Mouse (Mus musculus) cerebellum, postnatal 36 days (tissue): ENCODE data around the gene Fam45a.

ENCODE experiments used
- DNase-seq, 2 experiments: peaks; one replicate each; pipeline ENCODE4 v3.0.0; 2021 to 2022; ENCODE audit warnings: mixed read lengths in 2 of 2

Fam45a gene

GRCm38 (mm10) chr19:60811098-60812035, at the start of gene Fam45a:
TSS of gene Fam45a (plus strand) at chr19:60811585.
- peak; percentile 86 to 88 for DNase-seq

GRCm38 (mm10) chr19:60773366-60773765, 38.0 kb upstream of the Fam45a start:
- no peak for DNase-seq

- DNase-seq, result no peak
Measured at GRCm38 (mm10) chr19:60782034-60782433, 29.4 kb upstream of the Fam45a start.

GRCm38 (mm10) chr19:60784712-60785111, 26.7 kb upstream of the Fam45a start:
- no peak for DNase-seq

GRCm38 (mm10) chr19:60787465-60788150, 23.8 kb upstream of the Fam45a start:
- no peak for DNase-seq

- no peak for DNase-seq
Measured at GRCm38 (mm10) chr19:60788214-60788960, 23.0 kb upstream of the Fam45a start.

- DNase-seq, result no peak
Measured at GRCm38 (mm10) chr19:60789452-60789851, 21.9 kb upstream of the Fam45a start.

GRCm38 (mm10) chr19:60789919-60790506, 21.4 kb upstream of the Fam45a start:
- peak; percentile 48 for DNase-seq

- peak; percentile 94 to 97 for DNase-seq
Measured at GRCm38 (mm10) chr19:60790551-60791161, 20.7 kb upstream of the Fam45a start, which contains the start of gene Eif3a. TSS of gene Eif3a (minus strand) at chr19:60790658.

- DNase-seq, result no peak
Measured at GRCm38 (mm10) chr19:60791164-60791563, 20.2 kb upstream of the Fam45a start.

GRCm38 (mm10) chr19:60793170-60793707, 18.1 kb upstream of the Fam45a start:
- no peak for DNase-seq

GRCm38 (mm10) chr19:60795244-60795643, 16.1 kb upstream of the Fam45a start:
- no peak for DNase-seq

GRCm38 (mm10) chr19:60797415-60797814, 14.0 kb upstream of the Fam45a start:
- no peak for DNase-seq

GRCm38 (mm10) chr19:60799867-60800569, 11.4 kb upstream of the Fam45a start:
- DNase-seq, result no peak

- DNase-seq, result no peak
Measured at GRCm38 (mm10) chr19:60804903-60805302, 6.5 kb upstream of the Fam45a start.

- no peak for DNase-seq
Measured at GRCm38 (mm10) chr19:60809927-60810326, 1.5 kb upstream of the Fam45a start.

GRCm38 (mm10) chr19:60812036-60812389, 628 bp downstream of the Fam45a start:
- no peak for DNase-seq

- DNase-seq, result no peak
Measured at GRCm38 (mm10) chr19:60813133-60813532, 1.7 kb downstream of the Fam45a start.

- no peak for DNase-seq
Measured at GRCm38 (mm10) chr19:60818677-60819076, 7.3 kb downstream of the Fam45a start.

- peak; percentile 69 to 72 for DNase-seq
Measured at GRCm38 (mm10) chr19:60837747-60838146, 26.4 kb downstream of the Fam45a start.

GRCm38 (mm10) chr19:60843324-60843723, 31.9 kb downstream of the Fam45a start:
- DNase-seq, result no peak
